Mouse (Mus musculus): Measurements from ENCODE around the gene Abhd2. TPM values are rescaled to one million over a fixed set of nuclear protein-coding genes. Genes with fewer than 3 reads are reported as not detected.

Abhd2 gene
- polyA plus RNA-seq, 1 experiment from 2014 or later, result 21.5 TPM

DNA sequence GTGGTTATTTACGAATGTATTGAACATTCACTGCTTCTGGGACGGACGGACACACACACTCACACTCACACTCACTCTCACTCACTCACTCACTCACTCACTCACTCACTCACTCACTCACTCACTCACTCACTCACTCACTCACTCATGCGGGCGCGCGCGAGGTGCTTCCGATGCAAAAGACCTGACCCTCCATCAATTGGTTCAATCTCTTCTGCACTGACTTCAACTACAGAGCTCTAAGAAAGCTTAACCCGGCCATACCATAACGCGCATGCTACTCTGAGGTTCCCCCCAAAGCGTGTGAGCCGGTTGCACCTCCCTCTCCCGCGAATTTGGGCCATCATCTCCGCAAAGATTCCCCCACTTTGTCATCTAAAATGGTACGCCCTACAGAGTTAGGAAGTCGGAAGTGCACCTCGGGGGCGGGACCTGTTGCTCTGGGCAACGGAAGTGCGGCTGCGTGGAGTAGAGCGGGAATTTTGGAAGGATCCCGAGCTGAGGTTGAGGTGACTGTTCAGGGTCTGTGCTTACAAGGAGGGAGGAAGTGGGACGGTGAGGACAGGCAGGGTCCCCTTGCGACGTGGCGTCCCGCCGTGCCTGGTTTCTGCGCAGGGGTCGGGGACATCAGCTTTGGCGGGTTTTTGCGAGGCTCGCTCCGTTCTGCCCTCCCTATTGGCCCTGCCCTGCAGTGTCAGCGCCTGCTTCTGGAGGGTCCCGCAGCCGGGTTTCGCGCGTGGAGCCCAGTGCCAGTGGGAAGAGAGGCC is 119.1 kb downstream of the Abhd2 start, which contains the start of gene Fanci:
Gene Fanci, plus strand, starts transcription at position 47 of the 767 bp plus-strand sequence.
- Histone ChIP-seq H3K36me3 (ENCODE audit: insufficient read depth) (no peaks in the 10 kb centered on the region; the same call in 1 of the 2 replicates), H3K9me3 (ENCODE audit: low read depth, low read length) (no peaks in the 10 kb centered on the region), H3K4me3 (ENCODE audit: low read depth, low read length) (peak within 1 kb of the TSS; percentile 65), H3K27ac (ENCODE audit: low read depth) (peak within 1 kb of the TSS; percentile 87), H3K4me1 (ENCODE audit: insufficient read depth) (no peaks in the 10 kb centered on the region), H3K4me2 (peak within 1 kb of the TSS; percentile 93), H3K9ac (peak within 1 kb of the TSS; percentile 71), H3K27me3 (ENCODE audit: insufficient read depth, low read length) (no peaks in the 10 kb centered on the region)
- DNase-seq (peak; percentile 99), ATAC-seq (ENCODE audit: insufficient read depth) (peak; percentile 96)
- under 1% methylated on average over 44 of the region's 44 CpGs for WGBS
- TF ChIP-seq CTCF (IDR thresholded peaks at IDR 0.05; ENCODE audit: low read depth), result no peak

DNA sequence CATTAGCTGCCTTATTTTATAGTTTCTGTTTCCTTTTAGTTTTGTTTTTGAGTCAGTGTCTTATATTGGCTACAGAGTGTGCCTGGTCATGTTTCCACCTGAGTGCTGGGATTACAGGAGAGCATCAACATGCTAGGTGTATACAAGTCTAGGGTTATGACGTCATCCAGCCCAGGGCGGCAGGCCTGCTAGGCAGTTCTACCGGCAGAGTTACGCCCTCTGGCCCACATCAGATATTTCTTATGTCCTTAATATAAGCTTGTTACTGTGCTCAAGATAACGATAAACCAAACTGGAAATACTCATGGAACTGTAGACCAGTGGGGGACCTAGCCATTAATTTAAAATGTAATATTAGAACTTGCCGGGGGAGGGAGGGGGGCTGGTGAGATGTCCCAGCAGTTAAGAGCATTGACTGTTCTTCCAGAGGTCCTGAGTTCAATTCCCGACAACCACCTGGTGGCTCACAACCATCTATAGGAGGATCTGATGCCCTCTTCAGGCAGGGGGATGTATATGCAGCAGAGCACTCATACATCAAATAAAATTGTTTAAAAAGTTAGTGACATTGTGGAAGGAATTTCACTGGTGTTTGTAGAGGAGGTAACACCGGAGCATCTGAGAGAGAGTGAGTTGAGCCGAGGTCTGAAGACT is 120.0 kb downstream of the Abhd2 start:
- Histone ChIP-seq H3K27ac (ENCODE audit: low read depth) (no peak overlapping the region; the same call in 1 of the 2 replicates), H3K4me1 (ENCODE audit: insufficient read depth) (no peaks in the 10 kb centered on the region), H3K4me3 (ENCODE audit: low read depth, low read length) (peak overlapping the region; percentile 65), H3K9ac (peak overlapping the region; percentile 71; the same call in 1 of the 2 replicates), H3K27me3 (ENCODE audit: insufficient read depth, low read length) (no peaks in the 10 kb centered on the region), H3K4me2 (peak overlapping the region; percentile 93), H3K36me3 (ENCODE audit: insufficient read depth) (no peaks in the 10 kb centered on the region; the same call in 1 of the 2 replicates), H3K9me3 (ENCODE audit: low read depth, low read length) (no peaks in the 10 kb centered on the region)
- peak; percentile 45; the same call in 1 of the 2 replicates for TF ChIP-seq CTCF (IDR thresholded peaks at IDR 0.05; ENCODE audit: low read depth)
- WGBS, result 44% methylated on average over 9 of the region's 9 CpGs
- ATAC-seq (ENCODE audit: insufficient read depth), result peak; percentile 39; the same call in 1 of the 2 replicates
- DNase-seq, result peak; percentile 36

DNA sequence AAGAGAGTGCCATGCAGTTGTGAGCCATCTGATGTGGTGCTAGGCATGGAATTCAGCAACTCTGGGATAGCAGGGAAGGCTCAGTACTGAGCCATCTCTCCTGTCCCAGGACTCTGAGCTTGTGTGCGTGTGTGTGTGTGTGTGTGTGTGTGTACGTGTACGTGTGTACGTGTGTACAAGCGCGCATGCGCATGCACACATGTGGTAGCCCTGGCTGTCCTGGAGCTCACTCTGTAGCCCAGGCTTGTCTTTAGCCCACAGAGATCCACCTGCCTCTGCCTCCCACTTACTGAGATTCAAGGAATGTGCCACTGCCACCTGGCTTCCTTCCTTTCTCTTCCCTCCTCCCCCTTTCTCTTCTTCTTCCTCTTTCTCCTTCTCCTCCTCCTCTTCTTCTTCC is 120.9 kb downstream of the Abhd2 start:
- Histone ChIP-seq H3K4me3 (ENCODE audit: low read depth, low read length) (no peak overlapping the region), H3K4me1 (ENCODE audit: insufficient read depth) (no peaks in the 10 kb centered on the region), H3K9ac (no peak overlapping the region), H3K9me3 (ENCODE audit: low read depth, low read length) (no peaks in the 10 kb centered on the region), H3K36me3 (ENCODE audit: insufficient read depth) (no peaks in the 10 kb centered on the region; the same call in 1 of the 2 replicates), H3K4me2 (no peak overlapping the region), H3K27ac (ENCODE audit: low read depth) (no peak overlapping the region), H3K27me3 (ENCODE audit: insufficient read depth, low read length) (no peaks in the 10 kb centered on the region)
- TF ChIP-seq CTCF (IDR thresholded peaks at IDR 0.05; ENCODE audit: low read depth), result no peak
- WGBS, result 97% methylated on average over 7 of the region's 7 CpGs
- DNase-seq, result no peak
- ATAC-seq (ENCODE audit: insufficient read depth), result no peak

DNA sequence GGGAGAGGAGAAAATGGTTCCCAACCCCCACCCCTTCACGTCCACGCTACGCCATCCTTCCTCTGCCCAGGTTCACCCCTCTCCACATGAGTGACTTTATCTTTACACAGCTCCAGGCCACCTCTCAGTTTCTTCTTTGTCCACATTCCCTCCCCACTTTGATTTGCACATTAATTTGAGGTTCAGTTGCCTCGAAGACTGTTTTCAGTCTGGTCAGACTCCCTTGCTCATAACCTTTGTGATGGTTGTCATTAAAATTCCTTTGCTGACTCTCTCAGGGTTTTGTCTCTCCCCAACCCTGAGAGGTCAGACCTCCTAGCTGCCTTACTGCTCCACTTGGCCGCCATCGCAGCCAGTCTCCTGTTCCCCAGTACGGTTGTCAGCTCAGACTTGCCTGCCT is 121.7 kb downstream of the Abhd2 start:
- Histone ChIP-seq H3K27me3 (ENCODE audit: insufficient read depth, low read length) (no peaks in the 10 kb centered on the region), H3K4me1 (ENCODE audit: insufficient read depth) (no peaks in the 10 kb centered on the region), H3K9ac (no peak overlapping the region), H3K4me3 (ENCODE audit: low read depth, low read length) (no peak overlapping the region), H3K36me3 (ENCODE audit: insufficient read depth) (no peaks in the 10 kb centered on the region; the same call in 1 of the 2 replicates), H3K9me3 (ENCODE audit: low read depth, low read length) (no peaks in the 10 kb centered on the region), H3K4me2 (no peak overlapping the region), H3K27ac (ENCODE audit: low read depth) (no peak overlapping the region)
- 79% methylated on average over 7 of the region's 7 CpGs for WGBS
- ATAC-seq (ENCODE audit: insufficient read depth) (no peak), DNase-seq (no peak)
- no peak for TF ChIP-seq CTCF (IDR thresholded peaks at IDR 0.05; ENCODE audit: low read depth)

DNA sequence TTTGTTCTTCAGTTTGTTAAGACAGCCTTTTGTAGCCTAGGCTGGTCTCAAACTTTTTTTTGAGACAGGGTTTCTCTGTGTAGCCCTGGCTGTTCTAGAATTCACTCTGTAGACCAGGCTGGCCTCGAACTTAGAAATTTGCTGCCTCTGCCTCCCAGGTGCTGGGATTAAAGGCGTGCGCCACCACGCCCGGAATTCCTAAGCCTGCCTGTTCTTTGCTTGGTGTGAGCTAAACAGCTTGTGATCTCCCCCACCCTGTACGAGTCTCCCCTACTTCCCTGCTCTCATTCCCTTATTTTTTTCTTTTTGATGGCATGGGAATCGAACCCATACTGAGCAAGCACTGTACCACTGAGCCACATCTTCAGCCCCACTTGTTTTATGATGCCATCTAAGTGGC is 122.2 kb downstream of the Abhd2 start:
- no peaks in the 10 kb centered on the region for H3K4me1 ChIP-seq (ENCODE audit: insufficient read depth)
- no peak overlapping the region for H3K27ac ChIP-seq (ENCODE audit: low read depth)
- DNase-seq (no peak), ATAC-seq (ENCODE audit: insufficient read depth) (no peak)
- H3K9me3 ChIP-seq (ENCODE audit: low read depth, low read length), result no peaks in the 10 kb centered on the region
- TF ChIP-seq CTCF (IDR thresholded peaks at IDR 0.05; ENCODE audit: low read depth), result no peak
- no peaks in the 10 kb centered on the region for H3K27me3 ChIP-seq (ENCODE audit: insufficient read depth, low read length)
- H3K9ac ChIP-seq, result no peak overlapping the region
- H3K4me3 ChIP-seq (ENCODE audit: low read depth, low read length), result no peak overlapping the region
- WGBS, result 83% methylated on average over 7 of the region's 7 CpGs
- no peak overlapping the region for H3K4me2 ChIP-seq
- no peaks in the 10 kb centered on the region; the same call in 1 of the 2 replicates for H3K36me3 ChIP-seq (ENCODE audit: insufficient read depth)

DNA sequence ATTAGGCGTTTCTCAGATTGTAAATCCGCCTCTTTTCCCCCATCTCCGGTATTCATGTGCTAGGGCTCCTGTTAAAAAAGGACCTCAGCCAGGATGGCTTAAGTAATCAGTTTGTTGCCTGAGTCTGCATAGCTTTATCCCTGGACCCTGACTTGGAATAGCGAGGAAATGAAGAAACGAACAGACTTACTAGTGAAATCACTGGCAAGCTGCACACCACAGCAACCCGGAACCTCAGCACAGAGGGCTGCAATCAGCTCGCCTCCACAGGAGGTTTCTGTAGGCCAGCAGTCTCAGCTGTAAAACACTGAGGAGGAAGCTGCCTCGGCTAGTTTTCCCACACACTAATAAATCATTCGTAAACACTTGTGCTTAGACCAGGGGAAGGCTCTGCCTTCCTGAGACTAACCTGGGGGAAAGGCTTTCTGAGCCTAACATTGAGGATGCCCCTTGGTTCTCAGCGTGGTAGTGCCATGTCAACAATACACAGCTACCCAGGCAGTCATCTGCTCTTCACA is 124.5 kb downstream of the Abhd2 start:
- Histone ChIP-seq H3K36me3 (ENCODE audit: insufficient read depth) (no peaks in the 10 kb centered on the region; the same call in 1 of the 2 replicates), H3K9ac (no peak overlapping the region), H3K9me3 (ENCODE audit: low read depth, low read length) (no peaks in the 10 kb centered on the region), H3K27ac (ENCODE audit: low read depth) (no peak overlapping the region), H3K4me1 (ENCODE audit: insufficient read depth) (no peaks in the 10 kb centered on the region), H3K27me3 (ENCODE audit: insufficient read depth, low read length) (no peaks in the 10 kb centered on the region), H3K4me3 (ENCODE audit: low read depth, low read length) (no peak overlapping the region), H3K4me2 (no peak overlapping the region)
- 75% methylated on average over 10 of the region's 10 CpGs for WGBS
- TF ChIP-seq CTCF (IDR thresholded peaks at IDR 0.05; ENCODE audit: low read depth), result no peak
- no peak for DNase-seq
- ATAC-seq (ENCODE audit: insufficient read depth), result no peak

DNA sequence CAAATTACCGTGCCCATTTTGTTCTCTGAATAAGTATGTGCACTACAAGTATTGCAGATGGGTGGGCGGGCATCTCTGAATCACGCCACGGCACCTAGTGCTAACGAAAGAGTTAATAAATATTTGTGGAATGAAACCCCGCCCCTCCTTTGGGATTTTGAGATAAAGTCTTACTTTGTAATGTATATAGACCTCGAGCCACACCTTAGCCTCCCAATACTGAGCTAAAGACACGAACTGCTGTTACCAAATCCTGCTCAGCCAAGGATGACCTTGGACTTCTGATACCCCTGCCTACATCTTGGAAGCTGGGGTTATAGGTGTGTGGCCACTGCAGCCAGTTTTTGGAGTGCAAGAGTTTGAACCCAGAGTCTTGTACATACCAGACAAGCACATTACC is 125.4 kb downstream of the Abhd2 start:
- no peaks in the 10 kb centered on the region for H3K4me1 ChIP-seq (ENCODE audit: insufficient read depth)
- 64% methylated on average over 8 of the region's 8 CpGs for WGBS
- no peaks in the 10 kb centered on the region for H3K27me3 ChIP-seq (ENCODE audit: insufficient read depth, low read length)
- no peak overlapping the region for H3K4me3 ChIP-seq (ENCODE audit: low read depth, low read length)
- H3K4me2 ChIP-seq, result no peak overlapping the region
- no peak overlapping the region for H3K27ac ChIP-seq (ENCODE audit: low read depth)
- H3K9me3 ChIP-seq (ENCODE audit: low read depth, low read length), result no peaks in the 10 kb centered on the region
- no peak for TF ChIP-seq CTCF (IDR thresholded peaks at IDR 0.05; ENCODE audit: low read depth)
- DNase-seq (no peak), ATAC-seq (ENCODE audit: insufficient read depth) (no peak)
- no peaks in the 10 kb centered on the region; the same call in 1 of the 2 replicates for H3K36me3 ChIP-seq (ENCODE audit: insufficient read depth)
- no peak overlapping the region for H3K9ac ChIP-seq
